Mouse (Mus musculus): ENCODE results near the gene Pgam2. TPM values are rescaled to one million over a fixed set of nuclear protein-coding genes. Genes with fewer than 3 reads are reported as not detected.

Gene Pgam2
- polyA plus RNA-seq, 1 experiment from 2014 or later = 17.8 TPM

- Histone ChIP-seq H3K27ac (ENCODE audit: low read length) (peak within 1 kb of the TSS; percentile 93), H3K4me1 (ENCODE audit: control insufficient read depth, insufficient read depth, low read length) (peaks cover 19% of the 10 kb centered on the region), H3K4me2 (ENCODE audit: low read depth, low read length) (peak within 1 kb of the TSS; percentile 80), H3K9me3 (ENCODE audit: control insufficient read depth, low read length) (no peaks in the 10 kb centered on the region), H3K36me3 (ENCODE audit: control insufficient read depth, insufficient read depth, low read length) (no peaks in the 10 kb centered on the region; the same call in 1 of the 2 replicates), H3K4me3 (ENCODE audit: low read length) (peak within 1 kb of the TSS; percentile 82), H3K9ac (ENCODE audit: low read depth, low read length) (peak within 1 kb of the TSS; percentile 75), H3K27me3 (replicated peaks; ENCODE audit: control insufficient read depth, insufficient read depth, low read length) (no peaks in the 10 kb centered on the region)
- under 1% methylated on average over 74 of the region's 74 CpGs for WGBS
- ATAC-seq = peak; percentile 96
Observed at GRCm38 (mm10) chr11:5788056-5789014, 15.2 kb downstream of the Pgam2 start, which contains the start of gene Dbnl. Dbnl (plus strand) TSS chr11:5788488.

GRCm38 (mm10) chr11:5787671-5788055, 15.9 kb downstream of the Pgam2 start:
- 35% methylated on average over 8 of the region's 8 CpGs for WGBS
- H3K9me3 ChIP-seq (ENCODE audit: control insufficient read depth, low read length) = no peaks in the 10 kb centered on the region
- H3K4me1 ChIP-seq (ENCODE audit: control insufficient read depth, insufficient read depth, low read length) = peaks cover 21% of the 10 kb centered on the region
- no peaks in the 10 kb centered on the region for H3K27me3 ChIP-seq (replicated peaks; ENCODE audit: control insufficient read depth, insufficient read depth, low read length)
- peak overlapping the region; percentile 93 for H3K27ac ChIP-seq (ENCODE audit: low read length)
- no peaks in the 10 kb centered on the region; the same call in 1 of the 2 replicates for H3K36me3 ChIP-seq (ENCODE audit: control insufficient read depth, insufficient read depth, low read length)
- peak overlapping the region; percentile 75 for H3K9ac ChIP-seq (ENCODE audit: low read depth, low read length)
- peak overlapping the region; percentile 80 for H3K4me2 ChIP-seq (ENCODE audit: low read depth, low read length)
- no peak for ATAC-seq
- peak overlapping the region; percentile 82 for H3K4me3 ChIP-seq (ENCODE audit: low read length)

- ATAC-seq = no peak
- Histone ChIP-seq H3K27ac (ENCODE audit: low read length) (peak overlapping the region; percentile 27), H3K4me2 (ENCODE audit: low read depth, low read length) (no peak overlapping the region), H3K4me3 (ENCODE audit: low read length) (no peak overlapping the region), H3K4me1 (ENCODE audit: control insufficient read depth, insufficient read depth, low read length) (peaks cover 21% of the 10 kb centered on the region), H3K9ac (ENCODE audit: low read depth, low read length) (no peak overlapping the region; the same call in 1 of the 2 replicates), H3K27me3 (replicated peaks; ENCODE audit: control insufficient read depth, insufficient read depth, low read length) (no peaks in the 10 kb centered on the region), H3K9me3 (ENCODE audit: control insufficient read depth, low read length) (no peaks in the 10 kb centered on the region), H3K36me3 (ENCODE audit: control insufficient read depth, insufficient read depth, low read length) (no peaks in the 10 kb centered on the region)
Observed at GRCm38 (mm10) chr11:5785732-5786131, 17.8 kb downstream of the Pgam2 start.

GRCm38 (mm10) chr11:5782199-5782944, 21.2 kb downstream of the Pgam2 start:
- 0 out of 2 replicates have a peak overlapping the region, but pooled peaks have one; percentile 22 for H3K4me2 ChIP-seq (ENCODE audit: low read depth, low read length)
- peaks cover 11% of the 10 kb centered on the region for H3K4me1 ChIP-seq (ENCODE audit: control insufficient read depth, insufficient read depth, low read length)
- no peak overlapping the region for H3K9ac ChIP-seq (ENCODE audit: low read depth, low read length)
- peak; percentile 95 for ATAC-seq
- H3K9me3 ChIP-seq (ENCODE audit: control insufficient read depth, low read length) = no peaks in the 10 kb centered on the region
- 43% methylated on average over 8 of the region's 8 CpGs for WGBS
- no peak overlapping the region for H3K4me3 ChIP-seq (ENCODE audit: low read length)
- no peaks in the 10 kb centered on the region for H3K27me3 ChIP-seq (replicated peaks; ENCODE audit: control insufficient read depth, insufficient read depth, low read length)
- H3K27ac ChIP-seq (ENCODE audit: low read length) = peak overlapping the region; percentile 83
- H3K36me3 ChIP-seq (ENCODE audit: control insufficient read depth, insufficient read depth, low read length) = no peaks in the 10 kb centered on the region

- Histone ChIP-seq H3K27me3 (replicated peaks; ENCODE audit: control insufficient read depth, insufficient read depth, low read length) (no peaks in the 10 kb centered on the region), H3K4me1 (ENCODE audit: control insufficient read depth, insufficient read depth, low read length) (peaks cover 7% of the 10 kb centered on the region), H3K4me2 (ENCODE audit: low read depth, low read length) (no peak overlapping the region), H3K27ac (ENCODE audit: low read length) (no peak overlapping the region), H3K9ac (ENCODE audit: low read depth, low read length) (no peak overlapping the region), H3K36me3 (ENCODE audit: control insufficient read depth, insufficient read depth, low read length) (no peaks in the 10 kb centered on the region), H3K4me3 (ENCODE audit: low read length) (no peak overlapping the region), H3K9me3 (ENCODE audit: control insufficient read depth, low read length) (no peaks in the 10 kb centered on the region)
- no peak for ATAC-seq
- 89% methylated on average over 6 of the region's 6 CpGs for WGBS
Observed at GRCm38 (mm10) chr11:5780035-5780499, 23.5 kb downstream of the Pgam2 start.

- WGBS = 75% methylated on average over 2 of the region's 2 CpGs
- no peak overlapping the region for H3K4me2 ChIP-seq (ENCODE audit: low read depth, low read length)
Observed at GRCm38 (mm10) chr11:5778481-5778880, 25.1 kb downstream of the Pgam2 start.

GRCm38 (mm10) chr11:5766019-5766418, 37.5 kb downstream of the Pgam2 start:
- Histone ChIP-seq H3K4me1 (ENCODE audit: control insufficient read depth, insufficient read depth, low read length) (no peaks in the 10 kb centered on the region), H3K9ac (ENCODE audit: low read depth, low read length) (no peak overlapping the region), H3K9me3 (ENCODE audit: control insufficient read depth, low read length) (no peaks in the 10 kb centered on the region), H3K27ac (ENCODE audit: low read length) (no peak overlapping the region), H3K36me3 (ENCODE audit: control insufficient read depth, insufficient read depth, low read length) (peaks cover 11% of the 10 kb centered on the region; the same call in 1 of the 2 replicates), H3K27me3 (replicated peaks; ENCODE audit: control insufficient read depth, insufficient read depth, low read length) (no peaks in the 10 kb centered on the region), H3K4me3 (ENCODE audit: low read length) (no peak overlapping the region), H3K4me2 (ENCODE audit: low read depth, low read length) (no peak overlapping the region)
- 87% methylated on average over 6 of the region's 6 CpGs for WGBS
- no peak for ATAC-seq

More at GRCm38 (mm10) chr11:5778481-5778880, 25.1 kb downstream of the Pgam2 start:
- Histone ChIP-seq H3K27ac (ENCODE audit: low read length) (no peak overlapping the region), H3K36me3 (ENCODE audit: control insufficient read depth, insufficient read depth, low read length) (no peaks in the 10 kb centered on the region), H3K9me3 (ENCODE audit: control insufficient read depth, low read length) (no peaks in the 10 kb centered on the region), H3K4me3 (ENCODE audit: low read length) (no peak overlapping the region), H3K4me1 (ENCODE audit: control insufficient read depth, insufficient read depth, low read length) (peaks cover 3% of the 10 kb centered on the region; the same call in 1 of the 2 replicates), H3K9ac (ENCODE audit: low read depth, low read length) (no peak overlapping the region), H3K27me3 (replicated peaks; ENCODE audit: control insufficient read depth, insufficient read depth, low read length) (no peaks in the 10 kb centered on the region)
- no peak for ATAC-seq

GRCm38 (mm10) chr11:5762633-5762982, 40.9 kb downstream of the Pgam2 start:
- peak overlapping the region; percentile 80 for H3K4me3 ChIP-seq (ENCODE audit: low read length)
- 0 out of 2 replicates have a peak, but pooled peaks cover 2% of the 10 kb centered on the region for H3K4me1 ChIP-seq (ENCODE audit: control insufficient read depth, insufficient read depth, low read length)
- no peaks in the 10 kb centered on the region for H3K27me3 ChIP-seq (replicated peaks; ENCODE audit: control insufficient read depth, insufficient read depth, low read length)
- 0 out of 2 replicates have a peak overlapping the region, but pooled peaks have one; percentile 96 for H3K27ac ChIP-seq (ENCODE audit: low read length)
- peak; percentile 22; the same call in 1 of the 2 replicates for ATAC-seq
- H3K9me3 ChIP-seq (ENCODE audit: control insufficient read depth, low read length) = no peaks in the 10 kb centered on the region
- H3K4me2 ChIP-seq (ENCODE audit: low read depth, low read length) = peak overlapping the region; percentile 59
- H3K36me3 ChIP-seq (ENCODE audit: control insufficient read depth, insufficient read depth, low read length) = 0 out of 2 replicates have a peak, but pooled peaks cover 2% of the 10 kb centered on the region
- 9% methylated on average over 6 of the region's 6 CpGs for WGBS
- H3K9ac ChIP-seq (ENCODE audit: low read depth, low read length) = peak overlapping the region; percentile 92

Data from intestine, embryonic 16.5 days (tissue).